Mouse (Mus musculus) MEL (cell line): Measurements from ENCODE around the gene Lmnb2. TPM values are rescaled to one million over a fixed set of nuclear protein-coding genes. Genes with fewer than 3 reads are reported as not detected.
A peak's percentile ranks its signal among the peaks of the same experiment; 100 is the strongest.

ENCODE experiments used
- DNase-seq: peaks from one replicate; pipeline ENCODE4 v3.0.0; 2011; ENCODE audit warnings: low read depth, low spot score
- H3K27ac ChIP-seq: 2 replicates; pipeline ENCODE4 v1.5.1; 2012; ENCODE audit warnings: low read depth, mild to moderate bottlenecking, control low read depth, low read length, moderate library complexity; ENCODE audit not compliant: control insufficient read depth
- H3K27me3 ChIP-seq, 2 experiments: fragments of 150-350 bp in 1 of 2; sonication (generic) in 1 of 2; 2 replicates each; pipeline ENCODE4 v1.6.1; 2012; ENCODE audit warnings: low read length in 2 of 2, mild to moderate bottlenecking in 2 of 2, improper control_type of control experiment in 1 of 2, moderate library complexity in 1 of 2; ENCODE audit not compliant: insufficient read depth in 2 of 2, control insufficient read depth in 1 of 2
- H3K36me3 ChIP-seq, 2 experiments: 2 replicates each; pipeline ENCODE4 v1.6.1; 2012 to 2014; ENCODE audit warnings: low read length in 2 of 2, improper control_type of control experiment in 1 of 2, inconsistent platforms in 1 of 2, mild to moderate bottlenecking in 1 of 2; ENCODE audit not compliant: insufficient read depth in 2 of 2, control insufficient read depth in 1 of 2
- H3K4me1 ChIP-seq, 2 experiments: fragments of 150-350 bp in 1 of 2; sonication (generic) in 1 of 2; 2 replicates each; pipeline ENCODE4 v1.6.1; 2012; ENCODE audit warnings: low read length in 2 of 2, improper control_type of control experiment in 1 of 2, mild to moderate bottlenecking in 1 of 2; ENCODE audit not compliant: insufficient read depth in 2 of 2, control insufficient read depth in 1 of 2
- H3K4me3 ChIP-seq, 2 experiments: fragments of 150-350 bp in 1 of 2; sonication (generic) in 1 of 2; 2 replicates each; pipeline ENCODE4 v1.5.1; 2012; ENCODE audit warnings: low read depth in 2 of 2, low read length in 2 of 2, mild to moderate bottlenecking in 2 of 2, moderate library complexity in 2 of 2, control low read depth in 1 of 2, improper control_type of control experiment in 1 of 2; ENCODE audit not compliant: control insufficient read depth in 1 of 2, insufficient read depth in 1 of 2
- H3K79me2 ChIP-seq: 2 replicates; pipeline ENCODE4 v1.6.1; 2012; ENCODE audit warnings: mild to moderate bottlenecking, low read length, moderate library complexity; ENCODE audit not compliant: control insufficient read depth, poor library complexity, insufficient read depth
- H3K9ac ChIP-seq: 2 replicates; pipeline ENCODE4 v1.6.1; 2012; ENCODE audit warnings: low read depth, mild to moderate bottlenecking, control low read depth, low read length, moderate library complexity; ENCODE audit not compliant: control insufficient read depth, poor library complexity, severe bottlenecking
- H3K9me3 ChIP-seq: fragments of 150-350 bp; sonication (generic); replicated peaks from 2 replicates; pipeline ENCODE4 v1.6.1; 2012; ENCODE audit warnings: mild to moderate bottlenecking, low read length, improper control_type of control experiment, moderate library complexity; ENCODE audit not compliant: insufficient read depth
- CHD1 ChIP-seq: IDR thresholded peaks from 2 replicates; pipeline ENCODE4 v1.6.1; 2012; ENCODE audit warnings: low read depth, mild to moderate bottlenecking, inconsistent platforms, low read length, improper control_type of control experiment
- CTCF ChIP-seq, 3 experiments: IDR thresholded peaks in 2 of 3; conservative IDR thresholded peaks in 1 of 3; 2 replicates each; pipeline ENCODE4 v1.5.1; 2011 to 2012; ENCODE audit warnings: low read length in 3 of 3, low read depth in 2 of 3, mild to moderate bottlenecking in 2 of 3, improper control_type of control experiment in 1 of 3, inconsistent platforms in 1 of 3, mixed read lengths in 1 of 3, moderate library complexity in 1 of 3; ENCODE audit not compliant: control insufficient read depth in 1 of 3, insufficient read depth in 1 of 3, poor library complexity in 1 of 3, severe bottlenecking in 1 of 3
- ELF1 ChIP-seq: IDR thresholded peaks from 2 replicates; pipeline ENCODE4 v1.6.1; 2014; ENCODE audit warnings: low read depth, mild to moderate bottlenecking, inconsistent platforms, low read length, improper control_type of control experiment, moderate library complexity
- HCFC1 ChIP-seq: IDR thresholded peaks from 2 replicates; pipeline ENCODE4 v1.6.1; 2012; ENCODE audit warnings: low read depth, mild to moderate bottlenecking, inconsistent platforms, low read length, improper control_type of control experiment, moderate library complexity
- JUND ChIP-seq: IDR thresholded peaks from 2 replicates; pipeline ENCODE4 v1.6.1; 2011; ENCODE audit warnings: low read depth, mild to moderate bottlenecking, improper control_type of control experiment, low read length
- MAFK ChIP-seq: IDR thresholded peaks from 2 replicates; pipeline ENCODE4 v1.6.1; 2011; ENCODE audit warnings: low read depth, mild to moderate bottlenecking, low read length, improper control_type of control experiment, borderline replicate concordance
- MAZ ChIP-seq: IDR thresholded peaks from 2 replicates; pipeline ENCODE4 v1.6.1; 2012; ENCODE audit warnings: low read depth, mild to moderate bottlenecking, inconsistent platforms, low read length, improper control_type of control experiment
- MEF2A ChIP-seq: IDR thresholded peaks from 2 replicates; pipeline ENCODE4 v1.6.1; 2014; ENCODE audit warnings: low read depth, mild to moderate bottlenecking, inconsistent platforms, low read length, improper control_type of control experiment; ENCODE audit not compliant: poor library complexity, insufficient replicate concordance, severe bottlenecking; ENCODE audit errors: extremely low read depth
- MYB ChIP-seq: IDR thresholded peaks from 2 replicates; pipeline ENCODE4 v1.6.1; 2011; ENCODE audit warnings: mild to moderate bottlenecking, low read depth, low read length, improper control_type of control experiment
- NRF1 ChIP-seq: IDR thresholded peaks from 2 replicates; pipeline ENCODE4 v1.6.1; 2014; ENCODE audit warnings: low read depth, mild to moderate bottlenecking, inconsistent platforms, low read length, improper control_type of control experiment, moderate library complexity; ENCODE audit not compliant: poor library complexity, insufficient read depth, severe bottlenecking
- POLR2AphosphoS5 ChIP-seq: IDR thresholded peaks from 2 replicates; pipeline ENCODE4 v1.6.1; 2012; ENCODE audit warnings: low read depth, borderline replicate concordance, mild to moderate bottlenecking, inconsistent platforms, low read length, moderate library complexity, mixed read lengths
- RCOR1 ChIP-seq: IDR thresholded peaks from 2 replicates; pipeline ENCODE4 v1.6.1; 2012; ENCODE audit warnings: low read depth, mild to moderate bottlenecking, inconsistent platforms, low read length, improper control_type of control experiment
- SIN3A ChIP-seq: IDR thresholded peaks from 2 replicates; pipeline ENCODE4 v1.6.1; 2012; ENCODE audit warnings: low read length, improper control_type of control experiment, inconsistent platforms
- SMC3 ChIP-seq: IDR thresholded peaks from 2 replicates; pipeline ENCODE4 v1.6.1; 2011; ENCODE audit warnings: low read depth, low read length, improper control_type of control experiment
- TBP ChIP-seq: IDR thresholded peaks from 2 replicates; pipeline ENCODE4 v1.8.0; 2011; ENCODE audit warnings: low read depth, low read length, improper control_type of control experiment
- TCF12 ChIP-seq: IDR thresholded peaks from 2 replicates; pipeline ENCODE4 v1.6.1; 2014; ENCODE audit warnings: low read depth, mild to moderate bottlenecking, inconsistent platforms, low read length, improper control_type of control experiment, moderate library complexity
- USF1 ChIP-seq: IDR thresholded peaks from 2 replicates; pipeline ENCODE4 v1.6.1; 2014; ENCODE audit warnings: low read depth, mild to moderate bottlenecking, inconsistent platforms, low read length, improper control_type of control experiment, moderate library complexity
- ZC3H11A ChIP-seq: IDR thresholded peaks from 2 replicates; pipeline ENCODE4 v1.6.1; 2012; ENCODE audit warnings: low read depth, mild to moderate bottlenecking, inconsistent platforms, low read length, improper control_type of control experiment
- ZMIZ1 ChIP-seq: IDR thresholded peaks from 2 replicates; pipeline ENCODE4 v1.6.1; 2012; ENCODE audit warnings: low read depth, mild to moderate bottlenecking, inconsistent platforms, low read length, improper control_type of control experiment, moderate library complexity
- polyA plus RNA-seq, 2 experiments: library from polyadenylated mRNA; stranded (reverse) in 1 of 2; unstranded in 1 of 2; fragments of >175 nt in 1 of 2; fragments of >200 nt in 1 of 2; gene quantifications; 2 replicates each; pipeline versions ENCODE4 v1.2.1 to v1.2.4; 2012; ENCODE audit warnings: low replicate concordance in 2 of 2, low read depth in 1 of 2; ENCODE audit not compliant: insufficient read length in 2 of 2, insufficient read depth in 1 of 2, missing spikeins in 1 of 2
- total RNA-seq: library from RNA; depleted of rRNA; stranded (reverse); fragments of 300-350 nt; gene quantifications from 2 replicates; pipeline ENCODE4 v1.2.3, GENCODE M21; 2012

Lmnb2 gene
- total and polyA plus RNA-seq, 3 experiments = 29.9 to 32.8 TPM; not detected in 1

DNA sequence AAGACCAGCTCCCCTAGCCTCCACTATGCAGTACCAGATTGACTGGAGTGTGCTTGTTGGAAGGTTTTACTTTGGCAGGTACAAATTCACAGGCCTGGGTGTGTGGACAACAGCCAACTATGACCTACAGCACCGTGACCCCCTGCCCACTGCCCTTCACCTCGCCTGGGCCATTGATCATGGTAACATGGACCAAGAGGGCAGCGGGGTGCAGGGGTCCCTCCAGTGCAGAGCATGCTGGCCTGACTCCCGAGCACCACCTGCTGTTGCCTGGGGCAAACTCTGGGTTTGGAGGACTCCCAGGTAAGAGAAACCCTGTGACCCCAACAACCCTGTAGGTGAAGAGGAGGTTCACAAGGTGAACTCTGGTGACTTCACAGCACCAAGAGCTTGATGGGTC, 39.7 kb upstream of the Lmnb2 start:
- DNase-seq = no peak
- Histone ChIP-seq H3K79me2 (no peaks in the 10 kb centered on the region), H3K9ac (no peak overlapping the region), H3K4me1 (no peaks in the 10 kb centered on the region), H3K9me3 (no peaks in the 10 kb centered on the region), H3K4me3 (no peak overlapping the region)
- TF ChIP-seq SMC3 (0 out of 2 replicates have a peak, but pooled peaks have one; percentile 12), CTCF (IDR thresholded peaks at IDR 0.05 in 2 of 3, conservative IDR thresholded peaks at IDR 0.05 in 1 of 3; ENCODE audit: control insufficient read depth in 1 of 3, insufficient read depth in 1 of 3, low read depth in 2 of 3, low read length in 3 of 3, poor library complexity in 1 of 3, severe bottlenecking in 1 of 3) (peak in 2 of 3 experiments; percentile 11 to 26; a peak in 2 of 6 replicates), RCOR1 (no peak)
- TF ChIP-seq, all 39 proteins: peak for 2
- H3K36me3 ChIP-seq = no peaks in the 10 kb centered on the region
- H3K27me3 ChIP-seq = no peaks in the 10 kb centered on the region
- H3K27ac ChIP-seq = no peak overlapping the region

GRCm38 (mm10) chr10:80956901-80957300, 38.9 kb upstream of the Lmnb2 start:
- no peak overlapping the region for H3K9ac ChIP-seq
- H3K36me3 ChIP-seq = peaks cover 0 to 3% of the 10 kb centered on the region in 2 experiments; a peak in 1 of 4 replicates
- DNase-seq = no peak
- no peaks in the 10 kb centered on the region for H3K27me3 ChIP-seq
- no peak overlapping the region for H3K4me3 ChIP-seq
- H3K79me2 ChIP-seq = no peaks in the 10 kb centered on the region
- no peaks in the 10 kb centered on the region for H3K9me3 ChIP-seq
- no peaks in the 10 kb centered on the region for H3K4me1 ChIP-seq
- TF ChIP-seq JUND = no peak
- TF ChIP-seq SMC3 = no peak
- TF ChIP-seq TBP = no peak
- no peak for TF ChIP-seq NRF1
- no peak for TF ChIP-seq MAFK
- no peak for TF ChIP-seq MAZ
- TF ChIP-seq CTCF (IDR thresholded peaks at IDR 0.05 in 2 of 3, conservative IDR thresholded peaks at IDR 0.05 in 1 of 3; ENCODE audit: control insufficient read depth in 1 of 3, insufficient read depth in 1 of 3, low read depth in 2 of 3, low read length in 3 of 3, poor library complexity in 1 of 3, severe bottlenecking in 1 of 3) = no peak
- no peak for TF ChIP-seq HCFC1
- no peak for TF ChIP-seq CHD1
- TF ChIP-seq SIN3A = no peak
- no peak for TF ChIP-seq MYB
- no peak for TF ChIP-seq TCF12
- no peak for TF ChIP-seq ZC3H11A
- TF ChIP-seq POLR2AphosphoS5 = no peak
- H3K27ac ChIP-seq = no peak overlapping the region

- Histone ChIP-seq H3K36me3 (peaks cover 0 to 5% of the 10 kb centered on the region in 2 experiments; a peak in 1 of 4 replicates), H3K9ac (no peak overlapping the region), H3K27ac (no peak overlapping the region), H3K9me3 (no peaks in the 10 kb centered on the region), H3K27me3 (no peaks in the 10 kb centered on the region), H3K4me1 (peaks cover 0 to 2% of the 10 kb centered on the region in 2 experiments; a peak in 2 of 4 replicates), H3K79me2 (no peaks in the 10 kb centered on the region), H3K4me3 (no peak overlapping the region)
- no peak for DNase-seq
- TF ChIP-seq CHD1 (no peak), ZMIZ1 (no peak), SIN3A (no peak), TBP (no peak), RCOR1 (no peak), ELF1 (no peak), USF1 (no peak), MEF2A (no peak)
These were observed 38.3 kb upstream of the Lmnb2 start for GRCm38 (mm10) chr10:80956385-80956784.
